Mouse (Mus musculus) CH12.LX (cell line): Measurements from ENCODE around the gene Hic1. TPM values are rescaled to one million over a fixed set of nuclear protein-coding genes. Genes with fewer than 3 reads are reported as not detected.
A peak's percentile ranks its signal among the peaks of the same experiment; 100 is the strongest.

Source experiments
- DNase-seq: peaks from one replicate; pipeline ENCODE4 v3.0.0-alpha.2; 2013; ENCODE audit errors: extremely low read depth
- H3K27ac ChIP-seq: 2 replicates; pipeline ENCODE4 v1.5.1; 2012; ENCODE audit warnings: low read depth, mild to moderate bottlenecking, control low read depth, moderate library complexity; ENCODE audit not compliant: insufficient read depth
- H3K27me3 ChIP-seq: replicated peaks from 2 replicates; pipeline ENCODE3; 2012; ENCODE audit warnings: inconsistent platforms
- H3K36me3 ChIP-seq, 2 experiments: replicated peaks in 1 of 2; 2 replicates each; pipeline versions ENCODE3 to v1.6.1; 2012; ENCODE audit warnings: inconsistent platforms in 1 of 2, low read length in 1 of 2, mild to moderate bottlenecking in 1 of 2, mixed read lengths in 1 of 2, moderate library complexity in 1 of 2; ENCODE audit not compliant: control insufficient read depth in 1 of 2, insufficient read depth in 1 of 2
- H3K4me1 ChIP-seq, 2 experiments: 2 replicates each; pipeline ENCODE4 v1.6.1; 2012; ENCODE audit warnings: inconsistent platforms in 1 of 2, moderate library complexity in 1 of 2; ENCODE audit not compliant: insufficient read depth in 2 of 2, control insufficient read depth in 1 of 2
- H3K4me2 ChIP-seq: 2 replicates; pipeline ENCODE4 v1.6.1; 2012; ENCODE audit warnings: low read depth, mild to moderate bottlenecking, control low read depth; ENCODE audit not compliant: poor library complexity, insufficient read depth, severe bottlenecking
- H3K4me3 ChIP-seq, 3 experiments: fragments of 150-350 bp in 1 of 3; sonication (generic) in 1 of 3; replicated peaks in 1 of 3; 2 replicates each; pipeline versions ENCODE3 to v1.5.1; 2011 to 2012; ENCODE audit warnings: low read depth in 2 of 3, low read length in 2 of 3, mild to moderate bottlenecking in 2 of 3, moderate library complexity in 2 of 3, control low read depth in 1 of 3, improper control_type of control experiment in 1 of 3, inconsistent platforms in 1 of 3, mixed read lengths in 1 of 3; ENCODE audit not compliant: poor library complexity in 1 of 3
- H3K79me2 ChIP-seq: replicated peaks from 2 replicates; pipeline ENCODE4 v1.6.1; 2012; ENCODE audit warnings: mild to moderate bottlenecking, moderate library complexity; ENCODE audit not compliant: control insufficient read depth, poor library complexity, insufficient read depth, severe bottlenecking; ENCODE audit errors: extremely low read depth
- H3K9ac ChIP-seq: 2 replicates; pipeline ENCODE4 v1.6.1; 2012; ENCODE audit warnings: low read depth, mild to moderate bottlenecking, control low read depth, moderate library complexity; ENCODE audit not compliant: insufficient read depth
- H3K9me3 ChIP-seq: replicated peaks from 2 replicates; pipeline ENCODE3; 2012; ENCODE audit warnings: low read length, inconsistent platforms, mixed read lengths
- BHLHE40 ChIP-seq: IDR thresholded peaks from 2 replicates; pipeline ENCODE4 v1.6.1; 2011; ENCODE audit warnings: mild to moderate bottlenecking, low read depth, low read length, improper control_type of control experiment
- CHD1 ChIP-seq: IDR thresholded peaks from 2 replicates; pipeline ENCODE4 v1.6.1; 2012; ENCODE audit warnings: low read depth, low read length, improper control_type of control experiment, inconsistent platforms
- CHD2 ChIP-seq: IDR thresholded peaks from 2 replicates; pipeline ENCODE4 v1.6.1; 2011; ENCODE audit warnings: low read length, improper control_type of control experiment
- CTCF ChIP-seq, 2 experiments: IDR thresholded peaks in 1 of 2; conservative IDR thresholded peaks in 1 of 2; 2 replicates each; pipeline ENCODE4 v1.5.1; 2011 to 2012; ENCODE audit warnings: low read depth in 2 of 2, low read length in 2 of 2, improper control_type of control experiment in 1 of 2, inconsistent platforms in 1 of 2, mild to moderate bottlenecking in 1 of 2, moderate library complexity in 1 of 2
- E2F4 ChIP-seq: IDR thresholded peaks from 2 replicates; pipeline ENCODE4 v1.6.1; 2011; ENCODE audit warnings: low read depth, low read length, improper control_type of control experiment; ENCODE audit not compliant: insufficient replicate concordance
- ELF1 ChIP-seq: IDR thresholded peaks from 2 replicates; pipeline ENCODE4 v1.6.1; 2014; ENCODE audit warnings: low read depth, mild to moderate bottlenecking, inconsistent platforms, low read length, improper control_type of control experiment
- EP300 ChIP-seq: IDR thresholded peaks from 2 replicates; pipeline ENCODE4 v1.6.1; 2011; ENCODE audit warnings: low read length, improper control_type of control experiment
- IRF4 ChIP-seq: IDR thresholded peaks from 2 replicates; pipeline ENCODE4 v1.6.1; 2014; ENCODE audit warnings: low read depth, mild to moderate bottlenecking, inconsistent platforms, low read length, improper control_type of control experiment
- JUN ChIP-seq: IDR thresholded peaks from 2 replicates; pipeline ENCODE4 v1.6.1; 2011; ENCODE audit warnings: low read depth, mild to moderate bottlenecking, low read length, improper control_type of control experiment, moderate library complexity; ENCODE audit not compliant: insufficient read depth
- JUND ChIP-seq: conservative IDR thresholded peaks from 2 replicates; pipeline ENCODE4 v1.6.1; 2011; ENCODE audit warnings: low read depth, low read length, improper control_type of control experiment
- MAFK ChIP-seq: IDR thresholded peaks from 2 replicates; pipeline ENCODE4 v1.6.1; 2011; ENCODE audit warnings: low read length, improper control_type of control experiment; ENCODE audit not compliant: insufficient replicate concordance
- MAX ChIP-seq: IDR thresholded peaks from 2 replicates; pipeline ENCODE4 v1.6.1; 2011; ENCODE audit warnings: low read length, improper control_type of control experiment
- MEF2A ChIP-seq: IDR thresholded peaks from 2 replicates; pipeline ENCODE4 v1.6.1; 2014; ENCODE audit warnings: low read depth, mild to moderate bottlenecking, inconsistent platforms, low read length, improper control_type of control experiment, borderline replicate concordance
- MXI1 ChIP-seq: IDR thresholded peaks from 2 replicates; pipeline ENCODE4 v1.6.1; 2011; ENCODE audit warnings: mild to moderate bottlenecking, low read depth, low read length, improper control_type of control experiment
- MYC ChIP-seq: IDR thresholded peaks from 2 replicates; pipeline ENCODE4 v1.6.1; 2011; ENCODE audit warnings: low read depth, mild to moderate bottlenecking, improper control_type of control experiment, low read length
- NRF1 ChIP-seq: IDR thresholded peaks from 2 replicates; pipeline ENCODE4 v1.6.1; 2014; ENCODE audit warnings: low read depth, mild to moderate bottlenecking, inconsistent platforms, low read length, improper control_type of control experiment, moderate library complexity
- PAX5 ChIP-seq: IDR thresholded peaks from 2 replicates; pipeline ENCODE4 v1.6.1; 2012; ENCODE audit warnings: low read length, inconsistent platforms, mixed read lengths
- POLR2A ChIP-seq: IDR thresholded peaks from 2 replicates; pipeline ENCODE4 v1.6.1; 2011; ENCODE audit warnings: low read depth, mild to moderate bottlenecking, improper control_type of control experiment, low read length
- POLR2AphosphoS2 ChIP-seq: IDR thresholded peaks from 2 replicates; pipeline ENCODE4 v1.6.1; 2011; ENCODE audit warnings: low read depth, low read length, improper control_type of control experiment
- RAD21 ChIP-seq: IDR thresholded peaks from 2 replicates; pipeline ENCODE4 v1.6.1; 2011; ENCODE audit warnings: low read depth, mild to moderate bottlenecking, low read length, improper control_type of control experiment, moderate library complexity
- RCOR1 ChIP-seq: conservative IDR thresholded peaks from 2 replicates; pipeline ENCODE4 v1.6.1; 2012; ENCODE audit warnings: low read depth, mild to moderate bottlenecking, inconsistent platforms, low read length, improper control_type of control experiment
- SMC3 ChIP-seq: IDR thresholded peaks from 2 replicates; pipeline ENCODE4 v1.6.1; 2011; ENCODE audit warnings: low read depth, low read length, improper control_type of control experiment
- TBP ChIP-seq: conservative IDR thresholded peaks from 2 replicates; pipeline ENCODE4 v1.6.1; 2011; ENCODE audit warnings: low read depth, low read length, improper control_type of control experiment
- TCF12 ChIP-seq: IDR thresholded peaks from 2 replicates; pipeline ENCODE4 v1.6.1; 2014; ENCODE audit warnings: low read depth, mild to moderate bottlenecking, inconsistent platforms, low read length, improper control_type of control experiment
- USF1 ChIP-seq: IDR thresholded peaks from 2 replicates; pipeline ENCODE4 v1.6.1; 2014; ENCODE audit warnings: low read depth, mild to moderate bottlenecking, inconsistent platforms, low read length, improper control_type of control experiment
- USF2 ChIP-seq: conservative IDR thresholded peaks from 2 replicates; pipeline ENCODE4 v1.6.1; 2011; ENCODE audit warnings: low read depth, low read length, improper control_type of control experiment
- ZC3H11A ChIP-seq: IDR thresholded peaks from 2 replicates; pipeline ENCODE4 v1.6.1; 2012; ENCODE audit warnings: low read depth, mild to moderate bottlenecking, inconsistent platforms, low read length, improper control_type of control experiment
- ZKSCAN1 ChIP-seq: IDR thresholded peaks from 2 replicates; pipeline ENCODE4 v1.6.1; 2012; ENCODE audit warnings: low read depth, inconsistent platforms, low read length, improper control_type of control experiment, borderline replicate concordance
- ZMIZ1 ChIP-seq: IDR thresholded peaks from 2 replicates; pipeline ENCODE4 v1.6.1; 2012; ENCODE audit warnings: low read depth, mild to moderate bottlenecking, inconsistent platforms, low read length, improper control_type of control experiment
- dilution Hi-C: fragments of 300-500 bp; cut with MboI; formaldehyde crosslinking; loops from 2 replicates; pipeline ENCODE4 v1.14.3; 2020; ENCODE audit warnings: low sequenced_read_pairs; ENCODE audit not compliant: extremely low pct_unique_long_range_greater_than_20kb, extremely low pct_ligation_motif_present
- in situ Hi-C: fragments of 300-500 bp; cut with MboI; formaldehyde crosslinking; loops from 3 replicates; pipeline ENCODE4 v1.14.3; 2019; ENCODE audit warnings: low sequenced_read_pairs, low pct_ligation_motif_present, low pct_unique_long_range_greater_than_20kb, mixed read lengths
- polyA plus RNA-seq: library from polyadenylated mRNA; unstranded; fragments of >175 nt; gene quantifications from 2 replicates; pipeline ENCODE4 v1.2.1, GENCODE M21; 2012; ENCODE audit warnings: low read depth; ENCODE audit not compliant: insufficient read length
- total RNA-seq, 2 experiments: library from RNA; depleted of rRNA; stranded (reverse); fragments of 300-350 nt in 1 of 2; fragments of >200 nt in 1 of 2; gene quantifications; 2 replicates each; pipeline ENCODE4 v1.2.3; 2012 to 2014

Hic1 gene
- total and polyA plus RNA-seq, 3 experiments, result 2.9 to 6.4 (median 5.7) TPM

DNA sequence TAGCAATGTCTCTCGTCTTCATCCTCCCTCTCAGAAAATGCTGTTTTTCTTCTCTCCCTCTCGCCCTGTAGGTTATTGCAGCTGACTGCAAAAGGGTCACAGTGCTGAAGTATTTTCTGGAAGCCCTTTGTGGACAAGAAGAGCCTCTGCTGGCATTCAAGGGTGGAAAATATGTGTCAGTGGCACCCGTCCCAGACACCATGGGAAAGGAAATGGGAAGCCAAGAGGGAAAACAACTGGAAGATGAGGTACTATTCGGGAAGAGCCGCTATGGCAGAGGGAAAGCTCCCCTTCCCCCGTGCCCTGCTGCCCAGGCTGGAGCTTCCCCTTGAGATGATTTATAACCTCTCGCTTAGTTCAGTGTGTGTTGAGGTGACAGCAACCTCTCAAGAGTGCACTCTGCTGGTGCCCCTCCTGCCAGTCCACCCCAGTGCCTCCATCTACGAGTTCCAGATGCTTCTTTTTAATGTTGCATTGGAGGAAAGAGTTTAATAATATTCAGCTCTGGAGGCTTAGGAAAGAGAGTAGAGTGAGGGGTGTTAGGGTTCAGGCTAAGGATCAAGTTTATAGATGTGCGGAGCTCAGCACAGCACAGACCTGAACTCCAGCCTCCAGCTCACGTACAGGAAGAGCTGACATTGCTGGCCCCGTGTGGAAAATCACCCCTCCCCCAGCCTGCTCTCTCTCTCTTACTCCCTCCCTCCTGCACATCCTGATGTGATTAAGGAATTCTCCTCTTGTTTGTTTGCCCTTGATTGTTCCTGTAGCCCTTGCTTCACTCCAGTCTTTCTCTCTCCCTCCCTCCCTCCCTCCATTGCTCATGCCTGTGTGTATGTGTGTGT is 30.0 kb downstream of the Hic1 start:
- Histone ChIP-seq H3K9ac (no peak overlapping the region), H3K27ac (no peak overlapping the region)

DNA sequence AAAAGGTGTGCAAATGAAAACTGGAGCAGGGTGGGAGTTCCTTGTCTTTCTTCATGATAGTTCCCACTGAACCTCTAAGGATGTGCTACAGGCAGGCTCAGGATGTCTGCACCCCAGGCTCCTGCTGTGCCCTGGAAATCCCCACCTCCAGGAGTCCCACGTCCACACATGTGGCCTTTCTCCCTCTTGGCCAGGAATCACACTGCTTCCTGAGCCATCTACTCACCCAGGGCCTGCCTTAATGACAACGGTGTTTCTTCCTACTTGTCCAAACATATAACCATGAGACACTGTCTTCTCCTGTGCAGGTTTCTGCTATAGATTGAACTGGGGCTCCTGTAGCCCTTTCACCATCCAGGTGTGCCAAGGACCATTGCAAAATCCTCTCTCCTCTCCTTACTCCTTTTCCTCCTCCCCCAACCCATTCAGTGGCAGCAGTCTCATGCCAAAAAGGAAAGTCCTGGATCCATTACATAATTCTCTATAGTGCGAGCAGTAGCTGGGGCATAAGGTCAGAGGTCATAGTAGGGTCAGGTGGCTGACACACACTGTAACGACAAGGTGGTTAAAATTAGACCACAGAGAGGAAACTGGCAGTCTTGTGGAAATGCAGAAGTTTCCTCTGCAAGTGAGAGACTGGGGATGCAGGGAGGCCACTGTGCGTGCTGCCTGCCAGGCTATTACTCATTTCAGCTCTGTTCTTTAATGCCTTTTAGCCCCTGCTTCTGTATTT is 32.5 kb downstream of the Hic1 start:
- Histone ChIP-seq H3K9me3 (no peaks in the 10 kb centered on the region), H3K4me3 (peak overlapping the region in 1 of 3 experiments; percentile 7), H3K27me3 (no peaks in the 10 kb centered on the region), H3K9ac (no peak overlapping the region), H3K27ac (no peak overlapping the region), H3K79me2 (no peaks in the 10 kb centered on the region), H3K36me3 (peaks cover 2 to 63% of the 10 kb centered on the region in 2 experiments), H3K4me2 (peak overlapping the region; percentile 33; the same call in 1 of the 2 replicates), H3K4me1 (peaks cover 42 to 73% of the 10 kb centered on the region in 2 experiments)
- in situ Hi-C loops, result no loop called here
- DNase-seq, result peak; percentile 90
- dilution Hi-C loops, result no loop called here
- TF ChIP-seq EP300 (peak; percentile 95), CHD2 (peak; percentile 81), POLR2A (no peak), NRF1 (no peak), MYC (peak; percentile 73; the same call in 1 of the 2 replicates), BHLHE40 (peak; percentile 98), IRF4 (peak; percentile 92), MEF2A (peak; percentile 95), RCOR1 (no peak; the same call in 1 of the 2 replicates), CHD1 (no peak), ELF1 (no peak), E2F4 (no peak), JUN (peak; percentile 72), MAX (peak; percentile 29; the same call in 1 of the 2 replicates), USF1 (peak; percentile 10; the same call in 1 of the 2 replicates), USF2 (no peak), MAFK (peak; percentile 64; the same call in 1 of the 2 replicates), RAD21 (no peak; the same call in 1 of the 2 replicates), TCF12 (peak; percentile 88), TBP (0 out of 2 replicates have a peak, but pooled peaks have one; percentile 31), ZKSCAN1 (no peak), ZC3H11A (no peak), CTCF (conservative IDR thresholded peaks at IDR 0.05 in 1 of 2, IDR thresholded peaks at IDR 0.05 in 1 of 2; ENCODE audit: low read depth in 2 of 2, low read length in 2 of 2) (no peak), PAX5 (no peak), SMC3 (no peak), ZMIZ1 (no peak), JUND (peak; percentile 70), POLR2AphosphoS2 (no peak), MXI1 (no peak)

More for the DNA sequence above, 30.0 kb downstream of the Hic1 start:
- no peaks in the 10 kb centered on the region for H3K27me3 ChIP-seq
- H3K4me1 ChIP-seq, result peaks cover 32 to 68% of the 10 kb centered on the region in 2 experiments
- DNase-seq, result no peak
- dilution Hi-C loops (no loop called here), in situ Hi-C loops (no loop called here)
- H3K9me3 ChIP-seq, result no peaks in the 10 kb centered on the region
- TF ChIP-seq EP300, result no peak
- no peak for TF ChIP-seq SMC3
- no peak overlapping the region for H3K4me2 ChIP-seq
- H3K36me3 ChIP-seq, result peaks cover 17 to 78% of the 10 kb centered on the region in 2 experiments
- no peaks in the 10 kb centered on the region for H3K79me2 ChIP-seq
- no peak overlapping the region for H3K4me3 ChIP-seq
